Mouse (Mus musculus) central nervous system, embryonic 11.5 days (tissue): ENCODE measurements around the gene Rgs18. TPM values are rescaled to one million over a fixed set of nuclear protein-coding genes. Genes with fewer than 3 reads are reported as not detected.

Experiments
- polyA plus RNA-seq: library from polyadenylated mRNA; depleted of rRNA; stranded (reverse); fragments of >200 nt; gene quantifications from 2 replicates; pipeline ENCODE4 v1.2.3, GENCODE M21; 2012; rRNA removed

Gene Rgs18
- 1.8 and 1.9 TPM in 2 replicates for polyA plus RNA-seq

DNA sequence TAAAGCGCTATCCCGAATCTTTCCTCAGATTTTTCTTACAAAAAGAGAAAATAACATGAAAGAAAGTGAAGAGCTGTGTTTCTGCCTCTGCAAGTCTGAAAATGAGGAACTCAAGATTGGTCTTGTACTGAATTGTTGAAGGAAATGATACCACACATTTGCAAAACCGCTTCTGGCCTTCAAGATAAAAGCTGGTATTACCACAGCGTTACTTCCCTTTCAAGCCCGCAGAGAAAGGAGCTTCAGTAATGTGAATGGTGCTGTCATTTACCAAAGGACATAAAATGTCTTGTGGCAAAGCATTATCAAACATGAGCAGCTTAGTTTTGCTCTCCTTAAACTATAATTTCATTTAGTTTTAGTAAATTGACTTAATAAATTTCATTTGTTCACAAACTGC, at the start of gene Rgs18:
Gene Rgs18 (minus strand): TSS at position 105 of the 400 bp plus-strand sequence.

Other genes with a start within 250 kb of the Rgs18 start
- not detected in 2 replicates for gene Rgs21, start 207.8 kb downstream of the Rgs18 start, polyA plus RNA-seq